Mouse (Mus musculus): ENCODE measurements around the gene Tmem178b. TPM values are rescaled to one million over a fixed set of nuclear protein-coding genes. Genes with fewer than 3 reads are reported as not detected.

Tmem178b gene
- polyA plus RNA-seq, 1 experiment from 2014 or later: 0.67 TPM

- WGBS: 81% methylated on average over 4 of the region's 4 CpGs
- Histone ChIP-seq H3K4me3 (ENCODE audit: low read length) (no peak overlapping the region), H3K9me3 (ENCODE audit: control insufficient read depth, low read length) (no peaks in the 10 kb centered on the region), H3K4me1 (ENCODE audit: control insufficient read depth, insufficient read depth, low read length) (no peaks in the 10 kb centered on the region), H3K36me3 (ENCODE audit: control insufficient read depth, insufficient read depth, low read length) (no peaks in the 10 kb centered on the region), H3K27me3 (replicated peaks; ENCODE audit: control insufficient read depth, insufficient read depth, low read length) (no peaks in the 10 kb centered on the region), H3K4me2 (ENCODE audit: low read depth, low read length) (no peak overlapping the region), H3K9ac (ENCODE audit: low read depth, low read length) (no peak overlapping the region), H3K27ac (ENCODE audit: low read length) (no peak overlapping the region)
- ATAC-seq: no peak
Observed at GRCm38 (mm10) chr6:40023592-40024335, 150.7 kb downstream of the Tmem178b start.

DNA sequence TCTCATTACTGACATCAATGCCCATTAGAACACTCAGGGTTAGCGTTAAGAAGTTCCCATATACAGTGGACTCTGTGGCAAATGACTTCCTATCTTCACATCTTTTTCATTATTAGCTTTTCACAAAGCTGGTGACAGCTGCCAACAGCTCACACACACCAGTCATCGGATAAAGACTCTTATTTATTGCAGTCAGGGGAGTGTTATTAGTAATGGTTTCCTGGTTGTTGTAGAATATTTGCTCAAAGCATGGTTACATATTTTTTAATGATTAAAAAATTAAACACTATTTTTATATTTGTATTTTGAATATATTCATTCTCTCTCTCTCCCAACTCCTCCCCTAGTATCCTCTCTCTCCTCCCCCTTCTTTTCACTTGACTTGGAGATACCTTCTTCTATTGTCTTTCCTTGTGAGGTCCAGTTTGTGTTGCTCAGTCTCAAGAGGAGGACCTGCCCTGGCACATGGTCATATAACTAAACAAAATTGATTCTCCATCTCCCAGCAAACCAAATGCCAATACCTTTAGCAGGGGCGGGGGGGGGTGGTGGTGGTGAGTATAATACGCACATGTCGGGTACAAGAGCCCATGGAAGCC is 151.4 kb downstream of the Tmem178b start:
- 76% methylated on average over 5 of the region's 5 CpGs for WGBS
- Histone ChIP-seq H3K36me3 (ENCODE audit: control insufficient read depth, insufficient read depth, low read length) (no peaks in the 10 kb centered on the region), H3K27ac (ENCODE audit: low read length) (no peak overlapping the region), H3K4me3 (ENCODE audit: low read length) (no peak overlapping the region), H3K27me3 (replicated peaks; ENCODE audit: control insufficient read depth, insufficient read depth, low read length) (no peaks in the 10 kb centered on the region), H3K4me1 (ENCODE audit: control insufficient read depth, insufficient read depth, low read length) (no peaks in the 10 kb centered on the region), H3K9me3 (ENCODE audit: control insufficient read depth, low read length) (no peaks in the 10 kb centered on the region), H3K4me2 (ENCODE audit: low read depth, low read length) (no peak overlapping the region), H3K9ac (ENCODE audit: low read depth, low read length) (no peak overlapping the region)
- ATAC-seq: no peak

- Histone ChIP-seq H3K9ac (ENCODE audit: low read depth, low read length) (no peak overlapping the region), H3K27ac (ENCODE audit: low read length) (no peak overlapping the region), H3K4me3 (ENCODE audit: low read length) (no peak overlapping the region), H3K27me3 (replicated peaks; ENCODE audit: control insufficient read depth, insufficient read depth, low read length) (no peaks in the 10 kb centered on the region), H3K4me1 (ENCODE audit: control insufficient read depth, insufficient read depth, low read length) (no peaks in the 10 kb centered on the region), H3K4me2 (ENCODE audit: low read depth, low read length) (no peak overlapping the region), H3K36me3 (ENCODE audit: control insufficient read depth, insufficient read depth, low read length) (no peaks in the 10 kb centered on the region), H3K9me3 (ENCODE audit: control insufficient read depth, low read length) (no peaks in the 10 kb centered on the region)
- ATAC-seq: no peak
Observed at GRCm38 (mm10) chr6:40032901-40033300, 159.8 kb downstream of the Tmem178b start.

- H3K4me3 ChIP-seq (ENCODE audit: low read length): no peak overlapping the region
- no peaks in the 10 kb centered on the region for H3K36me3 ChIP-seq (ENCODE audit: control insufficient read depth, insufficient read depth, low read length)
- H3K9me3 ChIP-seq (ENCODE audit: control insufficient read depth, low read length): no peaks in the 10 kb centered on the region
- H3K27me3 ChIP-seq (replicated peaks; ENCODE audit: control insufficient read depth, insufficient read depth, low read length): no peaks in the 10 kb centered on the region
- no peaks in the 10 kb centered on the region for H3K4me1 ChIP-seq (ENCODE audit: control insufficient read depth, insufficient read depth, low read length)
- no peak overlapping the region for H3K27ac ChIP-seq (ENCODE audit: low read length)
- H3K4me2 ChIP-seq (ENCODE audit: low read depth, low read length): no peak overlapping the region
- WGBS: 90% methylated on average over 3 of the region's 3 CpGs
- H3K9ac ChIP-seq (ENCODE audit: low read depth, low read length): no peak overlapping the region
- ATAC-seq: no peak
Observed at GRCm38 (mm10) chr6:40033935-40034334, 160.9 kb downstream of the Tmem178b start.

DNA sequence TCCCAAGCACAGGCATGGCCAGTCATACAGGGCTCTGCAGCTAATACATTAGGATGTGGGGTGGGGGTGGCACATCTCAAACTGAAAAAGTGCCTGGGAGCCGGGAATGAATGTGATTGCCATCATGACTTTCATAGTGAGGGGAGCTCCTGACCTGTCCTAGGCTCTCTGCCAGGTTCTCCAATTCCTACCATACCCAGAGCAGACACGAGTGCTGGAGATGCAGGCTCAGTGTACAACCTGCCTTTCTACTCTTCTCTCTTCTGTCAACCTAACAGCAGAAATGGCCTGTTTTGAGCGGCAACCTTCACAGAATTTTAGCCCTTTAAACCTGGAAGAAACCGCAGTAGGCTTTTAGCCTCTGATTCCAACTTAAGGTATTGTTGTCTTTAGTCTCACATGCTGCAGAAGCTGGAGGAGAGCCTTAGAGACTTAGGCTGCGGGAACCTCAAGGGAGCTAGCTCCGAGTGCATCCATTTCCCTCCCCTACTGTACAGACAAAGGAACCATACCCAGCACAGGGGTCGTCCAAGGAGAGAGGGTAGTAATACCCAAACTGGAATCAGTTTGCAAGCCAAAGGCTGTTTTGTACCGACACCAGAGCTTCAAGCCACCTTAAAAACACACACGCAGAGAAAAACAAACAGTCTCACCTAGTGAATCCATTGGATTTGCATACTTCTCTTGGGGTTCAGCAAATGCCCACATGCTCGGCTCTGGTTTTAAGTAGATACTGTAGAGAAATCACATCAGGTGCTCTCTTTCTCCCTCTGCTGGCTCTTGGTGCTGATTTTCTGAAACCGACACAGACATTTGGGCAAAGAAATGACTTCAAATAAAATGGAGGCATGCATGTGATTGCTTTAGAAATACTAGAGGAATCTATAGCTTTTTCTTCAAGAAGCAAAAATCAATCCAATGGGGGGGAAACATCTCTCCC is 176.2 kb downstream of the Tmem178b start:
- ATAC-seq: no peak
- H3K27ac ChIP-seq (ENCODE audit: low read length): no peak overlapping the region
- no peaks in the 10 kb centered on the region for H3K4me1 ChIP-seq (ENCODE audit: control insufficient read depth, insufficient read depth, low read length)
- 39% methylated on average over 11 of the region's 11 CpGs for WGBS
- no peaks in the 10 kb centered on the region for H3K36me3 ChIP-seq (ENCODE audit: control insufficient read depth, insufficient read depth, low read length)
- no peak overlapping the region for H3K9ac ChIP-seq (ENCODE audit: low read depth, low read length)
- H3K9me3 ChIP-seq (ENCODE audit: control insufficient read depth, low read length): no peaks in the 10 kb centered on the region
- no peak overlapping the region for H3K4me3 ChIP-seq (ENCODE audit: low read length)
- no peaks in the 10 kb centered on the region for H3K27me3 ChIP-seq (replicated peaks; ENCODE audit: control insufficient read depth, insufficient read depth, low read length)
- H3K4me2 ChIP-seq (ENCODE audit: low read depth, low read length): no peak overlapping the region

DNA sequence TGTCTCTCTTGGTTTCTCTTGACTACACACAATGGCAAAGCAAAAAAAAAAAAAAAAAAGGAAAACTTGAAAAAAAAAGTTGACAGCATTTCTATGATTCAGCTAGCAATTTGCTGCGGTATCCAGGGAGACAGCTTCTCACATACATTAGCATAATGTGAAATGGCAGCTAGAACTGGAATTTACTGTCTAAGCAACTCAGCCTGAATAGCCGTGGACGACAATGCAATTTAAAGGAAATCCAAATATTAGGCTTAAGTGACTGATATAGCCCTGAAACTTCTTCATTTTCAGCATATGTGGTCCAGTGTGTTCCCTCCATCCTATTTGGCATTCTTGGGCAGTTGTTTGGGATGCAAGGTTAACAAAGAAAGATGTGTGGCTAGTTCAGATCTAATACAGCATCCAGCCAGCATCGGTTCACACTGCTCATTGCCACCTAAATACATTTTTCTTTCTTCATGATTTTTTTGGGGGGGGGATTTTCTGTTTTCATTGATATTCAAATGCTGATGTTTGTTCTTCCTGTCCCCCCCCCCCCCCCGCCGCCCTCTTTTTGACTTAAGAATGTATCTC is 176.9 kb downstream of the Tmem178b start:
- WGBS: 77% methylated on average over 6 of the region's 6 CpGs
- ATAC-seq: no peak
- H3K9ac ChIP-seq (ENCODE audit: low read depth, low read length): no peak overlapping the region
- no peaks in the 10 kb centered on the region for H3K36me3 ChIP-seq (ENCODE audit: control insufficient read depth, insufficient read depth, low read length)
- H3K4me1 ChIP-seq (ENCODE audit: control insufficient read depth, insufficient read depth, low read length): no peaks in the 10 kb centered on the region
- no peaks in the 10 kb centered on the region for H3K27me3 ChIP-seq (replicated peaks; ENCODE audit: control insufficient read depth, insufficient read depth, low read length)
- no peak overlapping the region for H3K4me3 ChIP-seq (ENCODE audit: low read length)
- no peak overlapping the region for H3K4me2 ChIP-seq (ENCODE audit: low read depth, low read length)
- no peak overlapping the region for H3K27ac ChIP-seq (ENCODE audit: low read length)
- no peaks in the 10 kb centered on the region for H3K9me3 ChIP-seq (ENCODE audit: control insufficient read depth, low read length)

DNA sequence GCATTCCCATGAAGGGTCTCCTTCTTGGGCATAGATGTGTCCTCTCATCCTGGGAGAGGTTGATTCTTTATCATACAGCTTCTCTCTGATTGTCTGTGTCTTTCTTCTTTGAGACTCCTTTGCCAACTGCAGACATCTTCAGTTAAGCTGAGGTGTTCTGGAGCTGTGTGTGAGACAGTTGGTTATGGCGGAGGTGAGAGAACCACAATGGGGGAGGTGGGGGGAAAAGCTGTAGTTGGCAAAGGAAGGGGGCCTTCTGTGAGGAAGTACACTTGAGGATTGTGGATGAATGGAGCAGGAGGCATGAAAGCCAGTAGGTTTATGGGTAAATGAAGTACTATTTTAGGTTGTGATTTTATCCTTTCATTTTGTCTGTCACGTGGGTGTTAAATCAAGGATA is 178.6 kb downstream of the Tmem178b start:
- Histone ChIP-seq H3K36me3 (ENCODE audit: control insufficient read depth, insufficient read depth, low read length) (no peaks in the 10 kb centered on the region), H3K9ac (ENCODE audit: low read depth, low read length) (no peak overlapping the region), H3K27ac (ENCODE audit: low read length) (no peak overlapping the region), H3K4me3 (ENCODE audit: low read length) (no peak overlapping the region), H3K9me3 (ENCODE audit: control insufficient read depth, low read length) (no peaks in the 10 kb centered on the region), H3K4me2 (ENCODE audit: low read depth, low read length) (no peak overlapping the region), H3K27me3 (replicated peaks; ENCODE audit: control insufficient read depth, insufficient read depth, low read length) (no peaks in the 10 kb centered on the region), H3K4me1 (ENCODE audit: control insufficient read depth, insufficient read depth, low read length) (no peaks in the 10 kb centered on the region)
- no peak for ATAC-seq
- WGBS: 87% methylated on average over 2 of the region's 2 CpGs

GRCm38 (mm10) chr6:40052593-40052992 is 179.5 kb downstream of the Tmem178b start:
- no peak overlapping the region for H3K4me2 ChIP-seq (ENCODE audit: low read depth, low read length)
- WGBS: 85% methylated on average over 1 of the region's 1 CpGs
- ATAC-seq: no peak

DNA sequence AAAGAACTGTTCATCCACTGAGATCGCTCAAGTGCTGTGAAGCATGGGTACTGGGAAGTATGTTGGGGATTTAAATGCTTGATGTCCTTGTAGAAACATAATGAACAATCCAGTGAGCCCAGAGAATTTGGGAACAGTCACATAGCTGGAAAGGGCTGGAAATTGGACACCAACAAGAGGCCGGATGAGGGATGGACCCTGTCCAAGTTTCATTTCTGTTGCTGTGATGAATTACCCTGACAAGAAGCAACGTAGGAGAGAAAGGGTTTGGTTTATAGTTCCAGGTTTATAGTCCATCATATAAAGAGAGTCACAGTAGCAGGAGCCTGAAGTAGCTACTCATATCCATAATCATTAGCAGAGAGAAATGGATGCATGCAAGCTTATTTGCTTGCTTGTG is 186.4 kb downstream of the Tmem178b start:
- H3K9me3 ChIP-seq (ENCODE audit: control insufficient read depth, low read length): no peaks in the 10 kb centered on the region
- ATAC-seq: no peak
- no peak overlapping the region for H3K4me3 ChIP-seq (ENCODE audit: low read length)
- H3K9ac ChIP-seq (ENCODE audit: low read depth, low read length): no peak overlapping the region
- no peak overlapping the region for H3K27ac ChIP-seq (ENCODE audit: low read length)
- H3K36me3 ChIP-seq (ENCODE audit: control insufficient read depth, insufficient read depth, low read length): no peaks in the 10 kb centered on the region
- H3K27me3 ChIP-seq (replicated peaks; ENCODE audit: control insufficient read depth, insufficient read depth, low read length): no peaks in the 10 kb centered on the region
- H3K4me1 ChIP-seq (ENCODE audit: control insufficient read depth, insufficient read depth, low read length): peaks cover 10% of the 10 kb centered on the region; the same call in 1 of the 2 replicates
- no peak overlapping the region for H3K4me2 ChIP-seq (ENCODE audit: low read depth, low read length)
- 51% methylated on average over 3 of the region's 3 CpGs for WGBS

More at GRCm38 (mm10) chr6:40052593-40052992, 179.5 kb downstream of the Tmem178b start:
- Histone ChIP-seq H3K9me3 (ENCODE audit: control insufficient read depth, low read length) (no peaks in the 10 kb centered on the region), H3K27ac (ENCODE audit: low read length) (no peak overlapping the region), H3K36me3 (ENCODE audit: control insufficient read depth, insufficient read depth, low read length) (no peaks in the 10 kb centered on the region), H3K27me3 (replicated peaks; ENCODE audit: control insufficient read depth, insufficient read depth, low read length) (no peaks in the 10 kb centered on the region), H3K9ac (ENCODE audit: low read depth, low read length) (no peak overlapping the region), H3K4me1 (ENCODE audit: control insufficient read depth, insufficient read depth, low read length) (no peaks in the 10 kb centered on the region), H3K4me3 (ENCODE audit: low read length) (no peak overlapping the region)

Data from intestine, embryonic 16.5 days (tissue).